Mouse (Mus musculus) erythroblast, embryonic 14.5 days (primary cell): ENCODE data around the gene Zbtb18.

ENCODE experiments used
- GATA1 ChIP-seq: IDR thresholded peaks from 2 replicates; pipeline ENCODE4 v1.6.1; 2012; ENCODE audit warnings: low read length, inconsistent platforms, mixed read lengths
- TAL1 ChIP-seq: IDR thresholded peaks from 3 replicates; pipeline ENCODE4 v1.6.1; 2012; ENCODE audit warnings: low read length, inconsistent platforms, mixed read lengths

- no peak for TF ChIP-seq TAL1
- TF ChIP-seq GATA1 = no peak
These were observed 2.3 kb downstream of the Zbtb18 start for GRCm38 (mm10) chr1:177444483-177444810.
